Comparison of ENCODE assay signal across 16 mouse cellular contexts in genomic region chr19:47624940-47625711, GRCm38 (mm10). TPM values are rescaled to one million over a fixed set of nuclear protein-coding genes. Genes with fewer than 3 reads are reported as not detected.
A peak's percentile ranks its signal among the peaks of the same experiment; 100 is the strongest.
DNase-seq lines count a peak whose midpoint lies in the region; ATAC-seq lines count a peak whose summit lies in the region.
"Had no signal": no experiment of that assay in that cellular context is flagged by ENCODE, and none has a peak within 500 bp of the region (broad histone marks: within the 10 kb centered on the region; RNA-seq: fewer than 3 reads in every experiment).

No protein-coding gene starts in this region.

- no peaks in the 10 kb centered on the region for H3K27me3 ChIP-seq in midbrain, embryonic 12.5 days
- no peaks in the 10 kb centered on the region for H3K27me3 ChIP-seq in midbrain, embryonic 16.5 days (ENCODE audit: control insufficient read depth, insufficient read depth, low read depth, low read length)
- H3K27me3 ChIP-seq in hindbrain, embryonic 16.5 days (replicated peaks; ENCODE audit: control insufficient read depth, insufficient read depth, low read length), result no peaks in the 10 kb centered on the region
- H3K27me3 ChIP-seq: CH12.LX; heart, embryonic 12.5 days; liver, embryonic 15.5 days had no signal

- no peak overlapping the region for H3K9ac ChIP-seq in midbrain, embryonic 12.5 days (replicated peaks)
- H3K9ac ChIP-seq in midbrain, embryonic 16.5 days (ENCODE audit: low read depth, low read length), result no peak overlapping the region
- H3K9ac ChIP-seq in hindbrain, embryonic 16.5 days (ENCODE audit: low read depth, low read length), result no peak overlapping the region
- H3K9ac ChIP-seq: heart, embryonic 12.5 days; liver, embryonic 15.5 days had no signal

- no peaks in the 10 kb centered on the region for H3K9me3 ChIP-seq in midbrain, embryonic 12.5 days
- no peaks in the 10 kb centered on the region for H3K9me3 ChIP-seq in midbrain, embryonic 16.5 days (replicated peaks; ENCODE audit: control insufficient read depth, low read length, poor library complexity, severe bottlenecking)
- no peaks in the 10 kb centered on the region for H3K9me3 ChIP-seq in hindbrain, embryonic 16.5 days (ENCODE audit: control insufficient read depth, low read length)
- H3K9me3 ChIP-seq: heart, embryonic 12.5 days; liver, embryonic 15.5 days had no signal

- no peak for ATAC-seq in midbrain, embryonic 12.5 days (ENCODE audit: low FRiP score, low read depth)
- no peak for ATAC-seq in midbrain, embryonic 16.5 days
- ATAC-seq in hindbrain, embryonic 16.5 days, result no peak

- 29% methylated on average over 10 of the region's 10 CpGs for WGBS in midbrain, embryonic 12.5 days
- 19% methylated on average over 10 of the region's 10 CpGs for WGBS in midbrain, embryonic 16.5 days
- 21% methylated on average over 10 of the region's 10 CpGs for WGBS in hindbrain, embryonic 16.5 days

- H3K4me2 ChIP-seq in midbrain, embryonic 12.5 days (replicated peaks), result no peak overlapping the region
- H3K4me2 ChIP-seq in midbrain, embryonic 16.5 days (ENCODE audit: low read length), result no peak overlapping the region
- H3K4me2 ChIP-seq in hindbrain, embryonic 16.5 days (ENCODE audit: low read length), result no peak overlapping the region
- H3K4me2 ChIP-seq: heart, embryonic 12.5 days; liver, embryonic 15.5 days had no signal

- no peak overlapping the region for H3K4me3 ChIP-seq in midbrain, embryonic 12.5 days
- H3K4me3 ChIP-seq in midbrain, embryonic 16.5 days (ENCODE audit: low read depth, low read length), result no peak overlapping the region
- H3K4me3 ChIP-seq in hindbrain, embryonic 16.5 days (ENCODE audit: low read length), result no peak overlapping the region
- H3K4me3 ChIP-seq: heart, embryonic 12.5 days; liver, embryonic 15.5 days had no signal

- H3K27ac ChIP-seq in midbrain, embryonic 12.5 days (replicated peaks), result 0 out of 2 replicates have a peak overlapping the region, but pooled peaks have one; percentile 30
- H3K27ac ChIP-seq in midbrain, embryonic 16.5 days (ENCODE audit: low read length), result no peak overlapping the region
- 0 out of 2 replicates have a peak overlapping the region, but pooled peaks have one; percentile 42 for H3K27ac ChIP-seq in hindbrain, embryonic 16.5 days (ENCODE audit: low read depth, low read length)
- H3K27ac ChIP-seq: liver, embryonic 15.5 days; macrophage had no signal

- peaks cover 44% of the 10 kb centered on the region for H3K36me3 ChIP-seq in midbrain, embryonic 12.5 days
- H3K36me3 ChIP-seq in midbrain, embryonic 16.5 days (ENCODE audit: control insufficient read depth, insufficient read depth, low read length), result peaks cover 3% of the 10 kb centered on the region; the same call in 1 of the 2 replicates
- H3K36me3 ChIP-seq in hindbrain, embryonic 16.5 days (ENCODE audit: control insufficient read depth, insufficient read depth, low read length), result no peaks in the 10 kb centered on the region; the same call in none of the 2 replicates

- H3K4me1 ChIP-seq in midbrain, embryonic 12.5 days, result peaks cover 5% of the 10 kb centered on the region
- H3K4me1 ChIP-seq in midbrain, embryonic 16.5 days (ENCODE audit: control insufficient read depth, insufficient read depth, low read length), result peaks cover 8% of the 10 kb centered on the region; the same call in 1 of the 2 replicates
- peaks cover 2% of the 10 kb centered on the region for H3K4me1 ChIP-seq in hindbrain, embryonic 16.5 days (ENCODE audit: control insufficient read depth, insufficient read depth, low read depth, low read length)
- H3K4me1 ChIP-seq: liver, embryonic 15.5 days had no signal

- DNase-seq in brain, embryonic 18.5 days (ENCODE audit: low read depth, low spot score), result peak; percentile 26
- no peak for DNase-seq in kidney, postnatal 4 days
- DNase-seq in layer of hippocampus, adult 8-10 months (ENCODE audit: low spot score in 2 of 2), result no peak
- no peak for DNase-seq in spleen, postnatal 36 days (ENCODE audit: low spot score in 2 of 2)
- DNase-seq: adrenal gland, postnatal 36 days; cerebellum, adult 11-12 months; gastrocnemius, postnatal 14 days; layer of hippocampus, adult 9-11 months; left cerebral cortex, postnatal 4 days had no signal

RNA-seq across cellular contexts. Expression of gene Slk, which starts 45.6 kb away (rescaled TPM):
- polyA plus RNA-seq in midbrain, embryonic 12.5 days (2016; fragmentation: Nextera tagmentation; extraction: Ambion mirVana), result 9.0 and 10.6 TPM in 2 replicates
- 4.7 and 5.8 TPM in 2 replicates for polyA plus RNA-seq in midbrain, embryonic 16.5 days (2015; fragmentation: Nextera tagmentation; extraction: Ambion mirVana)
- 5.6 and 5.8 TPM in 2 replicates for polyA plus RNA-seq in hindbrain, embryonic 16.5 days (2015; fragmentation: Nextera tagmentation; extraction: Ambion mirVana)
- total RNA-seq in layer of hippocampus, adult 8-10 months (2022), result 10 to 100 TPM; 58.0 to 64.1 (median 60.7) TPM
